ENCODE assay signal across 35 mouse cellular contexts in genomic region chr15:70507046-70507818, GRCm38 (mm10).
A peak's percentile ranks its signal among the peaks of the same experiment; 100 is the strongest.
DNase-seq lines count a peak whose midpoint lies in the region; ATAC-seq lines count a peak whose summit lies in the region.
"Had no signal": no experiment of that assay in that cellular context is flagged by ENCODE, and none has a peak within 500 bp of the region (broad histone marks: within the 10 kb centered on the region; RNA-seq: fewer than 3 reads in every experiment).

No protein-coding gene starts in this region.

- H3K9ac ChIP-seq in embryonic facial prominence, embryonic 11.5 days (replicated peaks; ENCODE audit: low read length), result no peak overlapping the region
- H3K9ac ChIP-seq in neural tube, embryonic 15.5 days (replicated peaks), result no peak overlapping the region
- H3K9ac ChIP-seq: embryonic facial prominence, embryonic 15.5 days; forebrain, embryonic 12.5 days; forebrain, postnatal 0 days; hindbrain, embryonic 13.5 days; limb, embryonic 13.5 days; liver, embryonic 12.5 days; liver, postnatal 0 days; midbrain, embryonic 12.5 days; neural tube, embryonic 13.5 days had no signal

- H3K36me3 ChIP-seq in embryonic facial prominence, embryonic 11.5 days (replicated peaks; ENCODE audit: control insufficient read depth, insufficient read depth, low read depth, low read length), result no peaks in the 10 kb centered on the region
- no peaks in the 10 kb centered on the region for H3K36me3 ChIP-seq in neural tube, embryonic 15.5 days
- H3K36me3 ChIP-seq: embryonic facial prominence, embryonic 15.5 days; forebrain, embryonic 12.5 days; hindbrain, embryonic 13.5 days; limb, embryonic 13.5 days; liver, embryonic 12.5 days; midbrain, embryonic 12.5 days; neural tube, embryonic 13.5 days had no signal

- no peaks in the 10 kb centered on the region for H3K27me3 ChIP-seq in embryonic facial prominence, embryonic 11.5 days (ENCODE audit: control insufficient read depth, insufficient read depth, low read length)
- no peaks in the 10 kb centered on the region for H3K27me3 ChIP-seq in neural tube, embryonic 15.5 days (replicated peaks)
- H3K27me3 ChIP-seq: CH12.LX; embryonic facial prominence, embryonic 15.5 days; forebrain, embryonic 12.5 days; hindbrain, embryonic 13.5 days; limb, embryonic 13.5 days; liver, embryonic 12.5 days; midbrain, embryonic 12.5 days; neural tube, embryonic 13.5 days had no signal

- 52% methylated on average over 2 of the region's 2 CpGs for whole genome bisulfite sequencing in embryonic facial prominence, embryonic 11.5 days
- WGBS in neural tube, embryonic 15.5 days, result 84% methylated on average over 2 of the region's 2 CpGs

- H3K4me1 ChIP-seq in embryonic facial prominence, embryonic 11.5 days (ENCODE audit: control insufficient read depth, insufficient read depth, low read length), result no peaks in the 10 kb centered on the region
- no peaks in the 10 kb centered on the region for H3K4me1 ChIP-seq in neural tube, embryonic 15.5 days
- H3K4me1 ChIP-seq: embryonic facial prominence, embryonic 15.5 days; forebrain, embryonic 12.5 days; hindbrain, embryonic 13.5 days; limb, embryonic 13.5 days; liver, embryonic 12.5 days; midbrain, embryonic 12.5 days; neural tube, embryonic 13.5 days had no signal

- H3K27ac ChIP-seq in embryonic facial prominence, embryonic 11.5 days (replicated peaks; ENCODE audit: low read depth, low read length), result no peak overlapping the region
- no peak overlapping the region for H3K27ac ChIP-seq in neural tube, embryonic 15.5 days (replicated peaks)
- H3K27ac ChIP-seq: embryonic facial prominence, embryonic 15.5 days; forebrain, embryonic 12.5 days; hindbrain, embryonic 13.5 days; limb, embryonic 13.5 days; liver, embryonic 12.5 days; midbrain, embryonic 12.5 days; neural tube, embryonic 13.5 days had no signal

- DNase-seq in 3T3-L1 (ENCODE audit: low read depth, low spot score), result peak; percentile 1
- peak; percentile 16 for DNase-seq in brain, adult 2 months (ENCODE audit: low read depth, low spot score)
- DNase-seq in embryonic facial prominence, embryonic 11.5 days (ENCODE audit: low spot score), result peak; percentile 52
- peak; percentile 33 for DNase-seq in retina, embryonic 14.5 days (ENCODE audit: low spot score)
- DNase-seq in layer of hippocampus, postnatal 25 days (ENCODE audit: extremely low spot score in 1 of 2, low spot score in 1 of 2), result no peak
- DNase-seq: adrenal gland, adult 2 months; adrenal gland, postnatal 36 days; cerebellum, adult 11 months; cerebellum, adult 9-10 months; cerebellum, postnatal 36 days; forebrain, postnatal 0 days; gastrocnemius, postnatal 36 days; heart, adult 18-20 months; heart, postnatal 4 days; kidney, adult 9 months; kidney, postnatal 14 days; layer of hippocampus, adult 9-11 months; liver, postnatal 0 days; lung, postnatal 36 days; right cerebral cortex, adult 18-20 months; spleen, adult 18-20 months; thymus, adult 18-20 months; thymus, postnatal 25 days had no signal

- no peak overlapping the region for H3K4me3 ChIP-seq in embryonic facial prominence, embryonic 11.5 days (ENCODE audit: low read depth, low read length)
- H3K4me3 ChIP-seq in neural tube, embryonic 15.5 days (replicated peaks), result no peak overlapping the region
- H3K4me3 ChIP-seq: embryonic facial prominence, embryonic 15.5 days; forebrain, embryonic 12.5 days; hindbrain, embryonic 13.5 days; limb, embryonic 13.5 days; liver, embryonic 12.5 days; midbrain, embryonic 12.5 days; neural tube, embryonic 13.5 days had no signal

- no peaks in the 10 kb centered on the region for H3K9me3 ChIP-seq in embryonic facial prominence, embryonic 11.5 days (replicated peaks; ENCODE audit: control insufficient read depth, low read length)
- no peaks in the 10 kb centered on the region for H3K9me3 ChIP-seq in neural tube, embryonic 15.5 days (replicated peaks)
- H3K9me3 ChIP-seq: embryonic facial prominence, embryonic 15.5 days; forebrain, embryonic 12.5 days; hindbrain, embryonic 13.5 days; limb, embryonic 13.5 days; liver, embryonic 12.5 days; midbrain, embryonic 12.5 days; neural tube, embryonic 13.5 days had no signal

- no peak overlapping the region for H3K4me2 ChIP-seq in embryonic facial prominence, embryonic 11.5 days (ENCODE audit: low read depth, low read length)
- H3K4me2 ChIP-seq in neural tube, embryonic 15.5 days, result no peak overlapping the region
- H3K4me2 ChIP-seq: embryonic facial prominence, embryonic 15.5 days; forebrain, embryonic 12.5 days; heart, embryonic 11.5 days; hindbrain, embryonic 13.5 days; limb, embryonic 13.5 days; liver, embryonic 12.5 days; midbrain, embryonic 12.5 days; neural tube, embryonic 13.5 days had no signal

- no peak for ATAC-seq in embryonic facial prominence, embryonic 11.5 days (replicated peaks; ENCODE audit: insufficient number of reproducible peaks, low FRiP score, low TSS enrichment, low read depth)
- ATAC-seq in neural tube, embryonic 15.5 days (ENCODE audit: low FRiP score), result no peak
- ATAC-seq: activated CD4-positive, CD25-positive, alpha-beta regulatory T cell, adult 4 months; forebrain, postnatal 0 days; intestine, postnatal 0 days; liver, embryonic 12.5 days; liver, postnatal 0 days had no signal

Comparison
In these comparisons a context has a peak if more than half of its experiments do, and no peak if none do; other contexts are left out.
1. DNase-seq: peak in 3T3-L1 (single experiment), brain, adult 2 months (single experiment), embryonic facial prominence, embryonic 11.5 days (single experiment) and retina, embryonic 14.5 days (single experiment); none in layer of hippocampus, postnatal 25 days (0 of 2).